Mouse (Mus musculus) gastrocnemius, postnatal 36 days (tissue): Measurements from ENCODE around the gene Olfr523. TPM values are rescaled to one million over a fixed set of nuclear protein-coding genes. Genes with fewer than 3 reads are reported as not detected.
"Not testable (repeated sequence)": the region's sequence is repeated elsewhere in the genome, so short reads cannot be mapped to it uniquely, and the experiment has no call there.

Experiments used
- DNase-seq, 2 experiments: peaks; one replicate each; pipeline ENCODE4 v3.0.0; 2022
- intact Hi-C: fragments of 180-260 bp; cut with DNase I; formaldehyde crosslinking; loops from one replicate; pipeline ENCODE4 v1.15.1; 2025
- long read RNA-seq, 2 experiments: library from polyadenylated mRNA; stranded (forward); transcript quantifications; one replicate each; pipeline ENCODE4 v2.0.0; 2021
- total RNA-seq, 2 experiments: library from RNA; stranded (reverse); gene quantifications; 2 replicates each; pipeline ENCODE4 v1.2.3; 2021

Olfr523 gene
- not detected for total RNA-seq
- long read RNA-seq, experiment 1, result 0 reads
- long read RNA-seq, experiment 2, result 0 reads

GRCm38 (mm10) chr7:140172936-140173335, at the start of gene Olfr523:
TSS of gene Olfr523 (plus strand) at chr7:140173217.
- intact Hi-C loops, result no loop called here
- DNase-seq, result no peak

GRCm38 (mm10) chr7:140124382-140124781, 48.6 kb upstream of the Olfr523 start:
- intact Hi-C loops, result no loop called here
- no peak for DNase-seq

GRCm38 (mm10) chr7:140125278-140126021, 47.6 kb upstream of the Olfr523 start:
- DNase-seq, result peak; percentile 91 to 95
- intact Hi-C loops, result no loop called here

- DNase-seq, result no peak
- intact Hi-C loops, result no loop called here
Observed at GRCm38 (mm10) chr7:140126022-140126350, 47.0 kb upstream of the Olfr523 start.

GRCm38 (mm10) chr7:140126934-140127333, 46.1 kb upstream of the Olfr523 start:
- intact Hi-C loops, result no loop called here
- no peak for DNase-seq

- no peak for DNase-seq
- intact Hi-C loops, result no loop called here
Observed at GRCm38 (mm10) chr7:140127911-140128310, 45.1 kb upstream of the Olfr523 start.

- intact Hi-C loops, result not testable (repeated sequence)
Observed at GRCm38 (mm10) chr7:140132184-140132583, 40.8 kb upstream of the Olfr523 start.

GRCm38 (mm10) chr7:140134033-140134432, 39.0 kb upstream of the Olfr523 start:
- intact Hi-C loops, DNase-seq: not testable (repeated sequence)

More at GRCm38 (mm10) chr7:140132184-140132583, 40.8 kb upstream of the Olfr523 start:
- not testable (repeated sequence) for DNase-seq

- intact Hi-C loops, result no loop called here
Observed at GRCm38 (mm10) chr7:140135106-140135770, 37.8 kb upstream of the Olfr523 start.

GRCm38 (mm10) chr7:140137135-140138020, 35.6 kb upstream of the Olfr523 start, which contains the start of gene Mtg1:
TSS of gene Mtg1 (plus strand) at chr7:140137564.
- intact Hi-C loops, result no loop called here

More at GRCm38 (mm10) chr7:140135106-140135770, 37.8 kb upstream of the Olfr523 start:
- no peak for DNase-seq

GRCm38 (mm10) chr7:140138021-140138310, 35.1 kb upstream of the Olfr523 start:
- intact Hi-C loops, result no loop called here
- DNase-seq, result no peak

More at GRCm38 (mm10) chr7:140137135-140138020, 35.6 kb upstream of the Olfr523 start, which contains the start of gene Mtg1:
- DNase-seq, result peak; percentile 93 to 99

- intact Hi-C loops, result loop anchor here (1.0 to 5.0 kb wide), 2 partner anchors 63 to 164 kb away; partner anchors contain the start of gene 6430531B16Rik
- DNase-seq, result peak in 1 of 2 experiments; percentile 48
Observed at GRCm38 (mm10) chr7:140141350-140141749, 31.7 kb upstream of the Olfr523 start.

- intact Hi-C loops, result loop anchor here (5.0 kb wide), 1 partner anchor 167 kb away; the partner anchor contains the start of gene 6430531B16Rik
- no peak for DNase-seq
Observed at GRCm38 (mm10) chr7:140144550-140144949, 28.5 kb upstream of the Olfr523 start.

- no peak for DNase-seq
- intact Hi-C loops, result no loop called here
Observed at GRCm38 (mm10) chr7:140153383-140153782, 19.6 kb upstream of the Olfr523 start.

- intact Hi-C loops, result no loop called here
- no peak for DNase-seq
Observed at GRCm38 (mm10) chr7:140153829-140154217, 19.2 kb upstream of the Olfr523 start.

GRCm38 (mm10) chr7:140154218-140154927, 18.6 kb upstream of the Olfr523 start, which contains the start of gene Sprn:
TSS of gene Sprn (minus strand) at chr7:140154877.
- intact Hi-C loops, result no loop called here
- no peak for DNase-seq

GRCm38 (mm10) chr7:140160363-140160762, 12.7 kb upstream of the Olfr523 start:
- intact Hi-C loops, result no loop called here
- DNase-seq, result no peak

GRCm38 (mm10) chr7:140164664-140165063, 8.4 kb upstream of the Olfr523 start, which contains the start of gene Olfr522:
TSS of gene Olfr522 (minus strand) at chr7:140164764.
- DNase-seq, result no peak
- intact Hi-C loops, result no loop called here

GRCm38 (mm10) chr7:140167950-140168349, 5.1 kb upstream of the Olfr523 start:
- intact Hi-C loops, result no loop called here
- DNase-seq, result no peak

- DNase-seq, result no peak
- intact Hi-C loops, result no loop called here
Observed at GRCm38 (mm10) chr7:140169386-140169785, 3.6 kb upstream of the Olfr523 start.
